Mouse (Mus musculus) embryonic facial prominence, embryonic 12.5 days (tissue): Measurements from ENCODE around the gene Uba5. TPM values are rescaled to one million over a fixed set of nuclear protein-coding genes. Genes with fewer than 3 reads are reported as not detected.

Experiments used
- ATAC-seq: fragments of 200-750 bp; cut with Nextera tagmentation; 2 replicates; pipeline ENCODE4 v1.8.0; 2017; ENCODE audit not compliant: insufficient number of reproducible peaks, insufficient read depth, low FRiP score, low TSS enrichment
- H3K27ac ChIP-seq: fragments of 300-500 bp; sonication (generic); 2 replicates; pipeline ENCODE4 v1.5.1; 2016; ENCODE audit warnings: mild to moderate bottlenecking
- H3K27me3 ChIP-seq: fragments of 300-500 bp; sonication (generic); 2 replicates; pipeline ENCODE4 v1.6.1; 2016; ENCODE audit warnings: mild to moderate bottlenecking, moderate library complexity
- H3K36me3 ChIP-seq: fragments of 300-500 bp; sonication (generic); 2 replicates; pipeline ENCODE4 v1.6.1; 2016; ENCODE audit warnings: mild to moderate bottlenecking
- H3K4me1 ChIP-seq: fragments of 300-500 bp; sonication (generic); 2 replicates; pipeline ENCODE4 v1.6.1; 2016
- H3K4me2 ChIP-seq: fragments of 300-500 bp; sonication (generic); replicated peaks from 2 replicates; pipeline ENCODE4 v1.6.1; 2016; ENCODE audit warnings: mild to moderate bottlenecking, moderate library complexity
- H3K4me3 ChIP-seq: fragments of 300-500 bp; sonication (generic); 2 replicates; pipeline ENCODE4 v1.5.1; 2016; ENCODE audit warnings: mild to moderate bottlenecking
- H3K9ac ChIP-seq: fragments of 300-500 bp; sonication (generic); 2 replicates; pipeline ENCODE4 v1.6.1; 2016; ENCODE audit warnings: mild to moderate bottlenecking, moderate library complexity
- H3K9me3 ChIP-seq: fragments of 300-500 bp; sonication (generic); 2 replicates; pipeline ENCODE4 v1.6.1; 2016; ENCODE audit warnings: mild to moderate bottlenecking, moderate library complexity
- WGBS: fragments of 180-500 bp; shearing (Covaris S2); methylation state at CpG from one replicate; pipeline ENCODE4 v1.1.7; 2016; 5-methylcytosine and 5-hydroxymethylcytosine counted together
- polyA plus RNA-seq: library from polyadenylated mRNA; unstranded; fragments of >200 nt; fragmentation: Nextera tagmentation; extraction: Ambion mirVana; gene quantifications from 2 replicates; pipeline ENCODE4 v1.2.1, GENCODE M21; 2016

Gene Uba5
- polyA plus RNA-seq, 1 experiment from 2014 or later = 73.4 TPM

DNA sequence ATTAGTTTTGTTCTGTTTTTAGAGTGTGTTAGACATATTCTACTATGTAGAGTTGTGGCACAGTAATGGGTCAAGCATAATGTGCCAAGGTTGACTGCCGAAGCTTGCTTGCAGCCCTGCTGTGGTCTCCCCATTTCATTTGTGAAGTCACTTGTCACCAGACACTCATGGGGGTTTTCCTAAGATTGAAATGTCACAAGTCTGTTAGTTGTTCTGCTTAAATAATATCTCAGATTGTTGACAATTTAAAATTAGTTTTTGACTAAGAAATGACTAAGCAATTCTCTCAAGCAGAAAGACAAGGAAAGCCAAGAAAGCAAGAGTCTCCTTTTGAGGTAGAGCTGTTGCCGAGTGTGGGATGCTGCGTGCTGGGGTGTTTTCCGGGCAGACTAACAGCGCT is 30.0 kb upstream of the Uba5 start:
- no peaks in the 10 kb centered on the region for H3K9me3 ChIP-seq
- WGBS = 94% methylated on average over 5 of the region's 5 CpGs

DNA sequence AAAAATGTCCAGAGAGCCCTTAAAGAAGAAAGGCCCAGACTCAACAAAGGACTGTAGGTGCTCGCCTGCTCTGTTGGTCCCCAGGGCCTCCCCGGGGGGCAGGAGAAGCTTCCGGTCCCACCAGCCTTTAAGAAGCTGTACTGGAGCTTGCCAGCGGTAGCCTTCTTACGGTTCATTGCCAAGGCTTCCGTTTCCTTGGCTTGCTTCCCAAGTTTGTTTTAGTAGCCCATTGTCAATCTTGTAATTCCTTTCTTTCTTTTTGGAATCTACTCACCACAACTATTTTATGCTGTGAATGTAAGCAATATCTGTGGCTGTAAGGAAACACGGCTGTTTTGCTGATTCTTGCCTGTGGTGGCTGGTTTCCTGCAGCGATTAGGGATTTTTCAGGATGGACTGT is 25.6 kb upstream of the Uba5 start:
- whole genome bisulfite sequencing = 69% methylated on average over 8 of the region's 8 CpGs
- Histone ChIP-seq H3K4me3 (no peak overlapping the region), H3K27me3 (no peaks in the 10 kb centered on the region), H3K4me2 (no peak overlapping the region), H3K9me3 (no peaks in the 10 kb centered on the region), H3K9ac (no peak overlapping the region), H3K36me3 (no peaks in the 10 kb centered on the region), H3K4me1 (peaks cover 4% of the 10 kb centered on the region; the same call in 1 of the 2 replicates), H3K27ac (no peak overlapping the region)
- ATAC-seq = no peak

More for the DNA sequence above, 30.0 kb upstream of the Uba5 start:
- no peak for ATAC-seq
- H3K27ac ChIP-seq = no peak overlapping the region
- H3K36me3 ChIP-seq = no peaks in the 10 kb centered on the region
- no peak overlapping the region for H3K4me3 ChIP-seq
- H3K4me2 ChIP-seq = no peak overlapping the region
- H3K4me1 ChIP-seq = peaks cover 4% of the 10 kb centered on the region; the same call in 1 of the 2 replicates
- H3K27me3 ChIP-seq = no peaks in the 10 kb centered on the region
- H3K9ac ChIP-seq = no peak overlapping the region

DNA sequence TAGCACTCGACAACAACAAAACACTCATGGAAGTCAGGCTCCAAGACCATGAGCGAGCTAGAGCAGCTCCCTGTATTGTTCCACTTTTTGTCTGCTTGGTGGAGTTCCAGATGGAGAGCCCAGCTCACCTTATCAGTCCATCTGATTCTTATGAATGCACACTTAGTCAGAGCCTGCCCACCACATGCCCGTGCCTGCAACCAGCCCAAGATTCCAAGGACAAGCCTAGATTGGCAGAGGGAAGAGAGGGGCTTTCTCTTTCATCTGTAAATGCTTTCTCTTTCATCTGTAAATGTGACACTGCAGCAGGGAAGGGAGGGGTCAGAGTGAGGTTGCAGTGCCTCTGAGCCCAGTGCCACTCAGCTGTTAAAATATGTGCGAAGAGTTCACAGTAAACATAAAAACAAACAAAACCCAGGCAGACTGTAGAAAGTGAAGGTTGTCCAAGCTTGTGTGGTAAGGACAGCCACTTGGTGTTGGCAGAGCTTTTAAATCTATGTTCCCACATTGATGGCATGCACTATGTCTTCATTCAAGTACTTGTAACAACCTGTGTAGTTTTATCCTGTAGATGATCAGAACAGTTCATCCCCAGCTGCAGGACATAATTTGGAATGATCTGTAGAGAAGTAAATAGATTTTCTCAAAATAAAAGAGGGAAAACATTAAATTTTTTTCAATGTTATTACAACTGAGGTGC is 22.9 kb upstream of the Uba5 start:
- H3K36me3 ChIP-seq = no peaks in the 10 kb centered on the region
- H3K4me1 ChIP-seq = peaks cover 4% of the 10 kb centered on the region; the same call in 1 of the 2 replicates
- no peak overlapping the region for H3K4me2 ChIP-seq
- no peak overlapping the region for H3K4me3 ChIP-seq
- WGBS = 60% methylated on average over 4 of the region's 4 CpGs
- no peaks in the 10 kb centered on the region for H3K9me3 ChIP-seq
- ATAC-seq = no peak
- H3K27me3 ChIP-seq = no peaks in the 10 kb centered on the region
- no peak overlapping the region for H3K9ac ChIP-seq
- H3K27ac ChIP-seq = no peak overlapping the region

DNA sequence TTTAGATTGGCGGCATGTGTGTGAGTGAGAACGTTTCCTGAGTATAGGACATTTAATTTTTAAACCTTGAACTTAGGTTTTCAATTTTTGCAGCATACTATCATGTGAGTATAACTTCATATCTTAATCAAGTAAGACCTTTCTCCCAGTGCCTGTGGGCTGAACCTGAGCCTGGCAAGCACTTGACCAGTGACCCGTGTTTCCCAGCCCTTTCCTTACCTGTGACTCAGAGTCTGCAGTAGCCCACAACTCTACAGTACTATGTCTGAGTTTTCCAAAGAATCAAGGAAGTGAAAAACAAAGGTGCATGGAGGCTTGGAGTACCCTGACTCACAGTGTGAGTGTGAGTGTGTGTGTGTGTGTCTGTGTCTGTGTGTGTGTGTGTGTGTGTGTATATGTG is 17.1 kb upstream of the Uba5 start:
- no peak for ATAC-seq
- H3K4me1 ChIP-seq = no peaks in the 10 kb centered on the region

DNA sequence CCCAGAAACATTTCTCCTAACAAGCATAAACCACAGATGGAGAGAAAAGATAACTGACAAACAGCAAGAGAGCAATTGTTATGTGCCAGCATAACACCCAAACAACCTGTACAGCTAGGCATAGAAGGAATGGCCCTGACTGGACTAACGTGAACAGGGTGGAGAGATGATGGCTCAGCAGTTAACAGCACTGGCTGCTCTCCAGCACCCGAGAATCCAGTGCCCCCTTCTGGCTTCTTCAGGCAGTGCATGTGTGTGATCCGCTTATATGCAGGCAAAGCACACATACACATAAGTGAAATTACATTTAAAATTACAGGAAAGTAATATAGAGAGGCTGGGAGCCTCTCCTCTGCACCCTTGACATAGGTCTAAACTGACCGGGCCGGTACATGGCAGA is 16.4 kb upstream of the Uba5 start:
- Histone ChIP-seq H3K4me2 (no peak overlapping the region), H3K36me3 (no peaks in the 10 kb centered on the region), H3K4me3 (no peak overlapping the region), H3K27me3 (no peaks in the 10 kb centered on the region), H3K9me3 (no peaks in the 10 kb centered on the region), H3K9ac (no peak overlapping the region), H3K27ac (no peak overlapping the region), H3K4me1 (no peaks in the 10 kb centered on the region)
- WGBS = 52% methylated on average over 5 of the region's 5 CpGs
- no peak for ATAC-seq

More for the DNA sequence above, 17.1 kb upstream of the Uba5 start:
- no peak overlapping the region for H3K9ac ChIP-seq
- 76% methylated on average over 3 of the region's 3 CpGs for WGBS
- H3K4me3 ChIP-seq = no peak overlapping the region
- H3K27me3 ChIP-seq = no peaks in the 10 kb centered on the region
- H3K9me3 ChIP-seq = no peaks in the 10 kb centered on the region
- no peak overlapping the region for H3K4me2 ChIP-seq
- no peaks in the 10 kb centered on the region for H3K36me3 ChIP-seq
- H3K27ac ChIP-seq = no peak overlapping the region

DNA sequence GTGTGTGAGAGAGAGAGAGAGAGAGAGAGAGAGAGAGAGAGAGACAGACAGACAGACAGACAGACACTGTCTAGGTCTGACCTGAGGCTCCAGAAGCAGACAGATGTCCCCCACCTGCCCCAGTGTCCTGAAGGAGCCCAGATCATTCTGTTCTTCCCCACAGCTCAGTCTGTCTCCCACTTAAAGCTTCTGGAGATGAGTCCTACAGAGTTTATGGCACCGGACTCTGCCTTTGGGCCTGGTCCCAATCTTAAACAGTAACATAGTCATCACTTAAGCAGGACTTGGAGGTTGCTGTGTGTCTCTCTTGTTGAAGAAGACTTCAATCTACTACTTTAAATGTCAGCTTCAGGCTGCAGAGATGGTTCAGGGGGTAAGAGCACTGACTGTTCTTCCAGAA is 15.8 kb upstream of the Uba5 start:
- no peaks in the 10 kb centered on the region for H3K4me1 ChIP-seq
- no peak for ATAC-seq
- H3K27ac ChIP-seq = no peak overlapping the region
- H3K4me3 ChIP-seq = no peak overlapping the region
- no peaks in the 10 kb centered on the region for H3K9me3 ChIP-seq
- no peaks in the 10 kb centered on the region for H3K27me3 ChIP-seq
- no peaks in the 10 kb centered on the region for H3K36me3 ChIP-seq
- no peak overlapping the region for H3K9ac ChIP-seq
- WGBS = 95% methylated on average over 1 of the region's 1 CpGs
- no peak overlapping the region for H3K4me2 ChIP-seq

DNA sequence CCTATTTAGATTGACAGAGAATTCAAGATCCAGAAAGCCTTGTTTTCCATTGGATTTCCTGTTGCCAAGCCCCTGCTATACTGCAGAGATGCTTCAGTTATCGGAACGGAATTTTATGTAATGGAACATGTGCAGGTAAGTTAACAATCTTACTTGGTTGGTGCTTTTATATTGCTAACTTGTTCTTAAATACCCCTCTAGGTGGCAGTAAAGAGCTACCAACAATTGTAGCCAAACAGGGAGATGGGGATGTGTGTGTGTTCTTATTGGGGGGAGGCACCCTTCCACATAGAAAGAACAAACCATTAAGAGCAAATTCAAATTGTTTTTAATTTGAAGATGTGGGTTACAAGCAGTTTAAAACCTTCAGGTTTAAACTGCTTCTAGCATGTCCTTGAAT is 12.9 kb upstream of the Uba5 start:
- WGBS = 56% methylated on average over 2 of the region's 2 CpGs
- H3K4me3 ChIP-seq = no peak overlapping the region
- H3K36me3 ChIP-seq = no peaks in the 10 kb centered on the region
- no peaks in the 10 kb centered on the region for H3K27me3 ChIP-seq
- no peaks in the 10 kb centered on the region for H3K9me3 ChIP-seq
- H3K27ac ChIP-seq = no peak overlapping the region
- no peaks in the 10 kb centered on the region for H3K4me1 ChIP-seq
- no peak for ATAC-seq
- no peak overlapping the region for H3K4me2 ChIP-seq
- no peak overlapping the region for H3K9ac ChIP-seq

DNA sequence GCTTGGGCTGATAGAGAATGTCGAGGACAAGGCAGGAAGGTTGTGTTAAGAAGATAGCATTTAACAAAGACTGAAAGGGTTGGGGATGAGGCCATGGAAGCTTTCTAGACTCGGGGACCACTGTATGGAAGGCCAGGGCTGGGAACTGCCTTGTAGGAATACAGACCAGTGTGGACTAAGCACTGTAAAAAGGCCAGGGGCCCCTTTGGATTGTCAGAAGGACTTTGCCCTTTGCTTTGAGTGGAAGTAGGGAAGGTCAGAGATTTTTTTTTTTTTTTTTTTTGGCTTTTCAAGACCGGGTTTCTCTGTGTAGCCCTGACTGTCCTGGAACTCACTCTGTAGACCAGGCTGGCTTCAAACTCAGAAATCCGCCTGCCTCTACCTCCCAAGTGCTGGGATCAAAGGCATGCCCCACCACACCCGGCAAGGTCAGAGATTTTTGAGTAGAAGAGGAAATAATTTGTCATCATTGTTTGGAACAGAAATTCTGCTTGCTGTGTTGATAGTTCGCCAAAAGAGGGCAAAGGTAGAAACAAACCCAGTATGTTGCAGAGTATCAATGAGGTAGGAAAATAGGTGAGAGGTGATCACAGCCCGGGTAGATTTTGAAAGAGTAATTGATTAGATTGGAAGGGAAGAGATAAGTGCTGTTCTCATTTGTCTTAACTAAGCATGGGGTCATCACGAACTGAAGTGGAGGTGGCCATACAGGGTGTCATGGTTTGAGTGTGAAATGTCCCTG is 8.1 kb upstream of the Uba5 start:
- WGBS = 75% methylated on average over 8 of the region's 8 CpGs
- ATAC-seq = no peak
- no peak overlapping the region for H3K4me3 ChIP-seq
- no peaks in the 10 kb centered on the region for H3K4me1 ChIP-seq
- H3K36me3 ChIP-seq = no peaks in the 10 kb centered on the region
- H3K9me3 ChIP-seq = no peaks in the 10 kb centered on the region
- no peak overlapping the region for H3K27ac ChIP-seq
- no peak overlapping the region for H3K9ac ChIP-seq
- H3K27me3 ChIP-seq = no peaks in the 10 kb centered on the region
- H3K4me2 ChIP-seq = no peak overlapping the region

DNA sequence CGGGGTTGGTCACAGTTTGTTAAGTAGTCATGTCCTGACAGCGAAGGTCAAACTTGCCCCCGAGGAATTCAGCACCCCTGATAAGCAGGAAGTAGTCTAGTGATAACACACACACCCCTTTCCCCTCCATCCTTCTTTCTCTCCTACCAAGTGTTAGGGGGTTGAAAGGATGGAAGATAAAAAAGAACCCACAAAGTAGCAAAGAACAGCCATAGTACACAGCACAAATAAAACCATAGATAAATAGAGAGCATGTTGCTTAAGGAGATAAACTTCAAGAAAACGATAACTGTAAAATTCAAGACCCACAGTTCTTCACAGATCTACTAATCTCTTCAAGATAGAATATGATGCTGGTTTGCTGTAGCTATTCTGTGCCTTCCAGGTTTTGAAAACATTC is 7.3 kb upstream of the Uba5 start:
- H3K4me2 ChIP-seq = no peak overlapping the region
- ATAC-seq = no peak
- H3K4me1 ChIP-seq = no peaks in the 10 kb centered on the region
- H3K9ac ChIP-seq = no peak overlapping the region
- no peaks in the 10 kb centered on the region for H3K9me3 ChIP-seq
- H3K27me3 ChIP-seq = no peaks in the 10 kb centered on the region
- no peak overlapping the region for H3K4me3 ChIP-seq
- H3K27ac ChIP-seq = no peak overlapping the region
- 74% methylated on average over 4 of the region's 4 CpGs for whole genome bisulfite sequencing
- H3K36me3 ChIP-seq = no peaks in the 10 kb centered on the region

DNA sequence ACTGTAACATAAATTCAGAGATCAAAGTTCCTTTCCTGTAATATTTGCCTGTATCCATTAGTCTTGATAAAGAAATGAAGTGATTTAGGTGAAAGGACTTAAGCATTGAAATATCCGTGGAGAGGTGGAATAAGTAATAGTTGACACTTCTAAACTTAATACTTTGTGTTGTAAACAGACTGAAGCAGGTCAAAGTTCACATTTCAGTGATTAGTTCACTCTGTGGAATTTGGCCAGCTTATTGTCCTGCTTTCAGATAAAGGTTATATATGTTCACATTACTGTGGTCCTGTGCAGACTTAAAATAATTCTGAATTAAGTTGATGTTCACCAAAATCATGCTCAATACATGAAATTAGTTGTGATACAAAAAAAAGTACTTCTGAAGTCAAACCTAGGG is 1.6 kb upstream of the Uba5 start:
- H3K4me1 ChIP-seq = peaks cover 16% of the 10 kb centered on the region
- no peaks in the 10 kb centered on the region for H3K27me3 ChIP-seq
- no peak for ATAC-seq
- H3K4me3 ChIP-seq = no peak overlapping the region
- no peaks in the 10 kb centered on the region for H3K9me3 ChIP-seq
- WGBS = 22% methylated on average over 1 of the region's 1 CpGs
- no peak overlapping the region for H3K9ac ChIP-seq
- H3K27ac ChIP-seq = no peak overlapping the region
- H3K4me2 ChIP-seq = no peak overlapping the region
- peaks cover 15% of the 10 kb centered on the region; the same call in 1 of the 2 replicates for H3K36me3 ChIP-seq

DNA sequence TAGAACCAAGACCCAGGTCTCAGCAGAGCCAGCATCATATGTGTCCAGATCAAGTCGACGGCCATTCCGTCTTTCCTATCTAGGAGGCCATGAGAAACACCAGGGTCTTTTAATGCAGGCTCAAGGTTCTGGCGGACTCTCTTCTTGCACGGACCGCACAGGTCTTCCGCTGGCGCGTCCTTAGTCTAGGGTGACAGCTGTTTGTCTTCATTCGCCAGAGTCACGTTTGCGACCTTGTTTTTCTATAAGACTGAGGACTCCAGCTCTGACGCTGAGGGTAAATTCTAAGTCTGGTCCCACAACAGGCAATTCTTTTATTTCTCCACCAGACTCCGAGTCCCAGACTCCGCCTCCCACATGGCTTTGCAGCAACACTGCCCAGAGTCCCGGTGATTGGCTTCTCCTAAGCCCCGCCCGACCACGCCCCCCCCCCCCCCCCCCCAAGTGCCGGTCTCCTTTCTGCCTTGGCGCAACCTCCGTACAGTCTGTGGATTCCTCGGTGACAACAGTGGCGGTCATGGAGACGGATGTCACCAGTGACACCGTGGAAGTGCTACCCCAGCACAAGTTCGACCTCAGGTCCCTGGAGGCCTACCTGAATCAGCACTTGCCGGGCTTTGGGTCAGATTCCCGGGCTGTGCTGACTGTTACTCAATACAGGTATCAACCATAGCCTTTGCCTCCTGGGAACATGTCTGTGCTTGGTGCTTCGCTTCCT is 469 bp upstream of the Uba5 start, which contains the start of gene Acad11:
TSS of gene Acad11 (plus strand) at position 134 of the 718 bp plus-strand sequence.
- peaks cover 19% of the 10 kb centered on the region; the same call in 1 of the 2 replicates for H3K36me3 ChIP-seq
- no peaks in the 10 kb centered on the region for H3K27me3 ChIP-seq
- H3K9me3 ChIP-seq = no peaks in the 10 kb centered on the region
- peaks cover 16% of the 10 kb centered on the region for H3K4me1 ChIP-seq
- peak within 1 kb of the TSS; percentile 99 for H3K4me3 ChIP-seq
- peak within 1 kb of the TSS; percentile 85 for H3K4me2 ChIP-seq
- WGBS = under 1% methylated on average over 29 of the region's 30 CpGs
- peak; percentile 92 for ATAC-seq
- 0 out of 2 replicates have a peak within 1 kb of the TSS, but pooled peaks have one; percentile 54 for H3K27ac ChIP-seq
- peak within 1 kb of the TSS; percentile 86 for H3K9ac ChIP-seq
